Mouse (Mus musculus) hindbrain, embryonic 16.5 days (tissue): ENCODE results near the gene Slco1a4. TPM values are rescaled to one million over a fixed set of nuclear protein-coding genes. Genes with fewer than 3 reads are reported as not detected.
"Not testable (repeated sequence)": the region's sequence is repeated elsewhere in the genome, so short reads cannot be mapped to it uniquely, and the experiment has no call there.

Source experiments
- ATAC-seq: fragments of 200-750 bp; cut with Nextera tagmentation; 2 replicates; pipeline ENCODE4 v1.8.0; 2017; ENCODE audit warnings: moderate TSS enrichment, moderate library complexity
- H3K27ac ChIP-seq: fragments of 300-500 bp; sonication (generic); 2 replicates; pipeline ENCODE4 v1.5.1; 2014; ENCODE audit warnings: low read depth, mild to moderate bottlenecking, control low read depth, low read length, moderate library complexity
- H3K27me3 ChIP-seq: fragments of 300-500 bp; sonication (generic); replicated peaks from 2 replicates; pipeline ENCODE4 v1.6.1; 2014; ENCODE audit warnings: low read length; ENCODE audit not compliant: control insufficient read depth, insufficient read depth
- H3K36me3 ChIP-seq: fragments of 300-500 bp; sonication (generic); 2 replicates; pipeline ENCODE4 v1.6.1; 2014; ENCODE audit warnings: mild to moderate bottlenecking, low read length, moderate library complexity, mixed read lengths; ENCODE audit not compliant: control insufficient read depth, insufficient read depth
- H3K4me1 ChIP-seq: fragments of 300-500 bp; sonication (generic); 2 replicates; pipeline ENCODE4 v1.6.1; 2014; ENCODE audit warnings: low read depth, low read length; ENCODE audit not compliant: control insufficient read depth, insufficient read depth
- H3K4me2 ChIP-seq: fragments of 300-500 bp; sonication (generic); 2 replicates; pipeline ENCODE4 v1.6.1; 2014; ENCODE audit warnings: mild to moderate bottlenecking, low read length, control low read depth, moderate library complexity
- H3K4me3 ChIP-seq: fragments of 300-500 bp; sonication (generic); 2 replicates; pipeline ENCODE4 v1.5.1; 2014; ENCODE audit warnings: mild to moderate bottlenecking, low read length, control low read depth, moderate library complexity
- H3K9ac ChIP-seq: fragments of 300-500 bp; sonication (generic); 2 replicates; pipeline ENCODE4 v1.6.1; 2014; ENCODE audit warnings: low read depth, mild to moderate bottlenecking, control low read depth, low read length, moderate library complexity
- H3K9me3 ChIP-seq: fragments of 300-500 bp; sonication (generic); 2 replicates; pipeline ENCODE4 v1.6.1; 2014; ENCODE audit warnings: mild to moderate bottlenecking, low read length, moderate library complexity; ENCODE audit not compliant: control insufficient read depth
- WGBS: fragments of 180-500 bp; shearing (Covaris S2); extraction: QIAGEN DNeasy Blood & Tissue Kit; methylation state at CpG from one replicate; pipeline ENCODE4 v1.1.7; 2014; 5-methylcytosine and 5-hydroxymethylcytosine counted together
- polyA plus RNA-seq: library from polyadenylated mRNA; unstranded; fragments of >200 nt; fragmentation: Nextera tagmentation; extraction: Ambion mirVana; gene quantifications from 2 replicates; pipeline ENCODE4 v1.2.1, GENCODE M21; 2015

Slco1a4 gene
- polyA plus RNA-seq = 4.9 and 8.0 TPM in 2 replicates

DNA sequence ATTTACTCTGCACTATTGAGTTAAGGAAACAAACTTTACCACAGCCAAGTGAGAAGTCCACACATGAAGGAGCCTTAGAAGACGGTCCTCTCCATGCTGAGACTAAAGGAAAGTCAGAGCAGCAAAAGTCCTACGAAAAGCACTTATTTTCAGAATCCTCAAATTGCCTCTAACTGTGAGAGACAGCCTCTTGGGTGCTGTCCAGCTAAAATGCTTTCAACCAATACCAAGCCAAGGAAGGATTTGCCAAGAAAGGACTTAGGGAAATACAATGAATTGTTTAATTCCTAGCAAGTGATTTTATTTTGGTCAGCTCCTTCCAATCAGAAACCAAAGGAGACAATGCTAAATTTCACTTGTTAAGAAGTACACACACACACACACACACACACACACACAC, at the start of gene Slco1a4:
Gene Slco1a4 (minus strand): TSS at position 115 of the 400 bp plus-strand sequence.
- Histone ChIP-seq H3K4me1 (no peaks in the 10 kb centered on the region), H3K4me3 (no peak within 1 kb of the TSS)
- 60% methylated on average over 2 of the region's 2 CpGs for WGBS

DNA sequence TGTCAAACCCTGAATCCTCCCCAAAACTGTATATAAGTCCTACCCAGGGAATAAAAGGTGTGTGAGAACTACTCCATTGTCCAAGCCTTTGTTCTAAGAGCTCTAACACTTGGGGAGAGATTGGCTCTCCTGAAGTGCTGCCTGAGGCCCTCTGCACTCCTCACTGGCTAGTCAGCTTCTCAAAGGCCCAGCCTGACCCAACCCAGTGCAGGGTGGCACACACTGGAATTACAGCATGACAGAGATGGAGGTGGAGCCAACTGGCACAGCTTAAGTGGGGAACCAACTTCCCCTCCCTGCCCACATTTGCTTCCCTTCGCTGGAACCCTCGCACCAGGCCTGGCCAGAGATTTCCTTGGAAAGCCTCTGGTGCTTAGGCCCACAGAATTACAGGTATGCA, 42.2 kb upstream of the Slco1a4 start:
- H3K27ac ChIP-seq = no peak overlapping the region
- H3K4me1 ChIP-seq = no peaks in the 10 kb centered on the region
- H3K4me2 ChIP-seq = no peak overlapping the region
- ATAC-seq = no peak
- H3K4me3 ChIP-seq = no peak overlapping the region
- H3K9ac ChIP-seq = no peak overlapping the region
- WGBS = 80% methylated on average over 2 of the region's 2 CpGs
- H3K9me3 ChIP-seq = no peaks in the 10 kb centered on the region
- no peaks in the 10 kb centered on the region for H3K27me3 ChIP-seq
- no peaks in the 10 kb centered on the region for H3K36me3 ChIP-seq

More for the DNA sequence above, at the start of gene Slco1a4:
- Histone ChIP-seq H3K9ac (no peak within 1 kb of the TSS), H3K9me3 (no peaks in the 10 kb centered on the region), H3K27me3 (no peaks in the 10 kb centered on the region), H3K36me3 (no peaks in the 10 kb centered on the region), H3K4me2 (no peak within 1 kb of the TSS), H3K27ac (no peak within 1 kb of the TSS)
- no peak for ATAC-seq

DNA sequence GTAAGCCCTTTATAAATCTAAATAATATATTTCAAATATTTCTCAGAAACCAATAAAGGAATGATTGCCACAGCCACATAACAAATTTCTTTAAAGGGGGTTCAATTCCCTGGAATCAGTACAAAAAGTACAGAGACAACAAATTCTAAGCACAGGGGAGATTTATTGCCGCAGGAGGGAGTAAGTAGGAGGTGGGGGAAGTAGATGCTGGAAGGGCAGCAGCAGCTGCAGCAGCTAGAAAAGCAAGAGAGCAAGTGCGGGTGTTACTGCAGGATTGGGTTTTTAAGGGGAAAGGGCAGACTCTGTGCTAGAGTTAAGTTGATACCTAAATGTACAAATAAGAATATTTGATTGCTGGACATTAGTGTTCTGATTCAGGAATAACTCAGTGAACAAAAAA, 33.7 kb upstream of the Slco1a4 start:
- Histone ChIP-seq H3K36me3 (no peaks in the 10 kb centered on the region), H3K9me3 (no peaks in the 10 kb centered on the region), H3K4me1 (no peaks in the 10 kb centered on the region), H3K9ac (no peak overlapping the region), H3K27me3 (no peaks in the 10 kb centered on the region), H3K27ac (no peak overlapping the region), H3K4me3 (no peak overlapping the region), H3K4me2 (no peak overlapping the region)
- 58% methylated on average over 2 of the region's 2 CpGs for WGBS
- ATAC-seq = no peak

DNA sequence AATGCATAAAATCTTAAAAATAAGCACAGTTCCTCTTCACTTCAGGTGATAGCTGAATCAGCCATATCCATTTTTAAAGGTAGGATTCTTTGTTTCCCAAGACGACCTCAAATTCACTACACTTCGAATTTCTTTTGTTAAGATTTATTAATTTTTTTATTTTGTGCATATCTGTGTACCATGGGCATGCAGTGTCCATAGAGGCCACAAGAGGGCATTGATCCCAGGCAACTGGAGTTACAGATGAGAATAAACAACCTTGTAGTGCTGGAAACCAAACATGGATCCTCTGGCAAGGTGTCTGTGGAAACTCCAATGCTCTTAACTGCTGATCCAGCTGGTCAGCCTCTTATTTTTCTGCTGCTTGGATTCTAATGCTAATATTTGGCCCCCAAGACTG, 32.2 kb upstream of the Slco1a4 start:
- H3K27ac ChIP-seq = no peak overlapping the region
- H3K4me2 ChIP-seq = no peak overlapping the region
- no peaks in the 10 kb centered on the region for H3K9me3 ChIP-seq
- H3K27me3 ChIP-seq = no peaks in the 10 kb centered on the region
- no peak for ATAC-seq
- no peaks in the 10 kb centered on the region for H3K36me3 ChIP-seq
- no peaks in the 10 kb centered on the region for H3K4me1 ChIP-seq
- H3K4me3 ChIP-seq = no peak overlapping the region
- WGBS = 75% methylated on average over 2 of the region's 2 CpGs
- H3K9ac ChIP-seq = no peak overlapping the region

DNA sequence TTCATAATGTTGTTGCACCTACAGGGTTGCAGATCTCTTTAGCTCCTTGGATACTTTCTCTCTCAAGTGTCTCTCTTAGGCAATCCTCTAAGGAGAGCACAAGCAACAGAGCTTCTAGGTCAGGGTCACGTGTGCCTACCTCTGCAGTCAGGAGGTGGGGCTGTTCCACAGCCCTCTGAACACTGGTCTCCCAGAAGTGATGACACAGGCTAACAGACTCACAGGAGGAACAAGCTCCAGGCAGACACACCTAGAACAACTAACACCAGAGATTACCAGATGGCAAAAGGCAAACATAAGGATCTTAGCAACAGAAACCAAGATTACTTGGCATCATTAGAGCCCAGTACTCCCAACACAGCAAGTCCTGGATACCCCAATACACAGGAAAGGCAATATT, 26.6 kb upstream of the Slco1a4 start:
- no peaks in the 10 kb centered on the region for H3K9me3 ChIP-seq
- ATAC-seq = no peak
- no peak overlapping the region for H3K4me2 ChIP-seq
- no peaks in the 10 kb centered on the region for H3K36me3 ChIP-seq
- no peak overlapping the region for H3K9ac ChIP-seq
- no peak overlapping the region for H3K27ac ChIP-seq
- WGBS = 74% methylated on average over 1 of the region's 1 CpGs
- no peaks in the 10 kb centered on the region for H3K27me3 ChIP-seq
- no peak overlapping the region for H3K4me3 ChIP-seq
- H3K4me1 ChIP-seq = no peaks in the 10 kb centered on the region

DNA sequence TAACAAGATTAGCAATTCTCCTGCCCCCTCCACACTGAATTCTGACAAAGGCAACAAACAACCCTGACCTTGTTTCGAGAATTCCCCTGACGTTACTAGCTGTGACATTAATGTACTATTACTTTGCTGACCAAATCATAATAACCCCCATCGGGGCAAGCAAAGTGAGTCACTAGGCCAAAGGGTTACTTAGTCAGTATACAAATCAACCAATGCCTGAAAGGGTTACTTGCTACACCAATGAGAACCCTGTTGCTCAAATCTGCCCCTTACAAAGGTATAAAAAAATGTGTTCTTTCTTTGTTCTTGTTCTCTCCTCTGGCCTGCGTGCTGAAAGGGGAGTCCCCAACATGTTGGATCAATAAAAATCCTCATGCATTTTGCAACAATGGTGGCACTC, 19.7 kb upstream of the Slco1a4 start:
- H3K27ac ChIP-seq, H3K27me3 ChIP-seq, H3K4me2 ChIP-seq, H3K4me3 ChIP-seq, H3K9ac ChIP-seq, ATAC-seq, H3K36me3 ChIP-seq, H3K4me1 ChIP-seq, H3K9me3 ChIP-seq: not testable (repeated sequence)
- 79% methylated on average over 4 of the region's 4 CpGs for WGBS

DNA sequence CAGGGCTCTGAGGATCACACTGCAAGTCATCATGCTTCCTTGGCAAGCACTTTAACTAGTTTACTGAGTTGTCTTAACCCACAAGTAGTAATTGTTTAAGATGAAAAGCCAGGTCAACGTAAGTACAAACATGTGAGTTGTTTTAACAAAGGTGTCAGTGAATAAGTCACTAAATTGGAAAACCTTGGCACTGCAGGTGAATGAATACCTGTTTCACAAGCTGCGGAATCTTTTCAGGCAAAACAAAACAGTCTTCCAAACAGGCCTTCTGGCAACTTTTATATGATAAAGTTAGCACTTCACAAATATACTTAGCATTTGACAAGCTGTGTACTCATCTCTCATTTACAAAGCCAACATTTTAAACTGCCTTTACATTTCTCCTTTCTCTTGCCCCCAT, 15.7 kb upstream of the Slco1a4 start:
- H3K9ac ChIP-seq = no peak overlapping the region
- ATAC-seq = no peak
- H3K4me2 ChIP-seq = no peak overlapping the region
- no peaks in the 10 kb centered on the region for H3K27me3 ChIP-seq
- H3K27ac ChIP-seq = no peak overlapping the region
- H3K36me3 ChIP-seq = no peaks in the 10 kb centered on the region
- no peaks in the 10 kb centered on the region for H3K4me1 ChIP-seq
- H3K9me3 ChIP-seq = no peaks in the 10 kb centered on the region
- H3K4me3 ChIP-seq = no peak overlapping the region
- 95% methylated on average over 2 of the region's 2 CpGs for WGBS

DNA sequence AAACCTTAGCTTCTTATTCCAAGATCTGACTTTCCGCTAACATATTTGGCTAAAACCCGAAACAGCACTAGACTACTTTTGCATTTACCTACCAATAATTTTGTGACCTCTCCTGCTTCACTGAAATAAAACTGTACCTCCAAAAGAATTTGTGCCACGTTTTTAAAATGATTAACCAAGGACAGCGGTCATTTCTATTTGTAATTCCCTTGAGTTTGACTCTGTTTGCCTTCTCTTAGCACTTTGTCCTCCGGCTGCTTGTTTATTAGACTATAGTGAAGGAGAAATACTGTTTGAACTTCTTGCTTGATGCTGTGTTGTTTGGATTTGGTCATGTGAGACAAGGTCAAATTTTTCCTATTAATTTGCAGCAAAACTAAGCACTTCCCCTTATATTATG, 12.7 kb upstream of the Slco1a4 start:
- H3K4me1 ChIP-seq = no peaks in the 10 kb centered on the region
- H3K9ac ChIP-seq = no peak overlapping the region
- no peaks in the 10 kb centered on the region for H3K9me3 ChIP-seq
- H3K4me3 ChIP-seq = no peak overlapping the region
- 88% methylated on average over 5 of the region's 5 CpGs for WGBS
- ATAC-seq = no peak
- no peaks in the 10 kb centered on the region for H3K36me3 ChIP-seq
- H3K27ac ChIP-seq = no peak overlapping the region
- H3K27me3 ChIP-seq = no peaks in the 10 kb centered on the region
- no peak overlapping the region for H3K4me2 ChIP-seq

DNA sequence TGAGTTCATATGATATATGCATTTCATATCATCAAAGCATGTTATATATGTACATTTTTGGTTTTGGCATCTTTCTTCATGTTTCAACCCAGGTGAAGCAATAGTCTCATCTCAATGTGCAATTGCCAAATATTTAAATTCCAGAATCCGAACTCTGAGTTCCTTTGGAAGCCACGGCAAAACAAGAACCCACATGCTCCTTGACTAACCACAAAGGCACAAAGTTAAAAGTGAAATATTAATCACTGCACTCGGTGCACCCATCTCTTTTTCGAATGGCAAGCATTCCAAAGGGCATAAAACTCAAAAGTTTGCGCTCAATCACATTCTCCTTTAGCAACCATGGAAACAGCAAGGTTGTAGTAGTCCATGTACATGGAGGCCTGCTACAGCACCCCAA, 10.0 kb upstream of the Slco1a4 start:
- Histone ChIP-seq H3K4me1 (no peaks in the 10 kb centered on the region), H3K27ac (no peak overlapping the region), H3K27me3 (no peaks in the 10 kb centered on the region), H3K4me2 (no peak overlapping the region), H3K36me3 (no peaks in the 10 kb centered on the region), H3K9me3 (no peaks in the 10 kb centered on the region), H3K4me3 (no peak overlapping the region), H3K9ac (no peak overlapping the region)
- 86% methylated on average over 5 of the region's 5 CpGs for WGBS
- ATAC-seq = no peak
